Mouse (Mus musculus): ENCODE data around the gene Dnttip1.

GRCm38 (mm10) chr2:164745843-164746479 lies at the start of gene Dnttip1, which contains the start of gene Wfdc3:
- no peak for TF ChIP-seq CTCF (IDR thresholded peaks at IDR 0.05)
- 0 out of 2 replicates have a peak, but pooled peaks have one; percentile 45 for TF ChIP-seq POLR2A (IDR thresholded peaks at IDR 0.05; ENCODE audit: insufficient read depth, low read depth, low read length)
- TF ChIP-seq EP300 (IDR thresholded peaks at IDR 0.05; ENCODE audit: insufficient read depth, low read depth, low read length) = no peak

Data from heart, adult 2 months (tissue).